Mouse (Mus musculus): ENCODE results near the gene Ckb. TPM values are rescaled to one million over a fixed set of nuclear protein-coding genes. Genes with fewer than 3 reads are reported as not detected.

The Ckb gene
- polyA plus RNA-seq, 1 experiment from 2014 or later = 266 TPM

GRCm38 (mm10) chr12:111648061-111648645 is 24.0 kb downstream of the Ckb start:
- H3K9me3 ChIP-seq (ENCODE audit: control insufficient read depth, low read length) = peaks cover under 1% of the 10 kb centered on the region; the same call in 1 of the 2 replicates
- WGBS = 55% methylated on average over 6 of the region's 6 CpGs
- ATAC-seq (ENCODE audit: insufficient number of reproducible peaks, insufficient read depth, low FRiP score, low read depth) = no peak
- no peak overlapping the region for H3K4me2 ChIP-seq (ENCODE audit: low read length)
- no peak overlapping the region for H3K9ac ChIP-seq (ENCODE audit: low read length)
- peaks cover 95% of the 10 kb centered on the region for H3K36me3 ChIP-seq (ENCODE audit: control insufficient read depth, insufficient read depth, low read length)
- no peaks in the 10 kb centered on the region for H3K27me3 ChIP-seq (ENCODE audit: control insufficient read depth, insufficient read depth, low read length)
- H3K4me1 ChIP-seq (ENCODE audit: control insufficient read depth in 2 of 2, insufficient read depth in 2 of 2, low read length in 2 of 2) = no peaks in the 10 kb centered on the region
- no peak overlapping the region for H3K27ac ChIP-seq (replicated peaks in 1 of 2; ENCODE audit: control insufficient read depth in 1 of 2, insufficient read depth in 1 of 2, low read depth in 2 of 2, low read length in 2 of 2)
- H3K4me3 ChIP-seq (ENCODE audit: control insufficient read depth in 1 of 2, insufficient read depth in 1 of 2, low read depth in 1 of 2, low read length in 2 of 2) = no peak overlapping the region

Other genes with a start within 250 kb of the Ckb start
- gene Tnfaip2, start 229.9 kb downstream of the Ckb start, polyA plus RNA-seq (2014; fragmentation: Nextera tagmentation; extraction: Ambion mirVana) = 5.5 and 6.9 TPM in 2 replicates
- gene Gm266, start 186.5 kb downstream of the Ckb start, polyA plus RNA-seq (2014; fragmentation: Nextera tagmentation; extraction: Ambion mirVana) = 1.1 and 1.4 TPM in 2 replicates
- 364 and 377 TPM in 2 replicates for gene Eif5, start 134.3 kb downstream of the Ckb start, polyA plus RNA-seq (2014; fragmentation: Nextera tagmentation; extraction: Ambion mirVana)
- gene Mark3, start 97.8 kb downstream of the Ckb start, polyA plus RNA-seq (2014; fragmentation: Nextera tagmentation; extraction: Ambion mirVana) = 50.6 and 50.8 TPM in 2 replicates
- 3.1 and 5.5 TPM in 2 replicates for gene Trmt61a, start 5.8 kb upstream of the Ckb start, polyA plus RNA-seq (2014; fragmentation: Nextera tagmentation; extraction: Ambion mirVana)
- gene Bag5, start 40.9 kb upstream of the Ckb start, polyA plus RNA-seq (2014; fragmentation: Nextera tagmentation; extraction: Ambion mirVana) = 42.1 and 42.6 TPM in 2 replicates
- gene Apopt1, start 40.9 kb upstream of the Ckb start, polyA plus RNA-seq (2014; fragmentation: Nextera tagmentation; extraction: Ambion mirVana) = 49.7 and 51.0 TPM in 2 replicates
- gene Klc1, start 86.5 kb upstream of the Ckb start, polyA plus RNA-seq (2014; fragmentation: Nextera tagmentation; extraction: Ambion mirVana) = 98.9 and 118 TPM in 2 replicates
- gene Xrcc3, start 141.5 kb upstream of the Ckb start, polyA plus RNA-seq (2014; fragmentation: Nextera tagmentation; extraction: Ambion mirVana) = 5.7 and 7.0 TPM in 2 replicates
- gene Zfyve21, start 141.8 kb upstream of the Ckb start, polyA plus RNA-seq (2014; fragmentation: Nextera tagmentation; extraction: Ambion mirVana) = 88.3 and 89.3 TPM in 2 replicates
- 15.4 and 15.5 TPM in 2 replicates for gene Ppp1r13b, start 235.8 kb upstream of the Ckb start, polyA plus RNA-seq (2014; fragmentation: Nextera tagmentation; extraction: Ambion mirVana)

Measured in heart, embryonic 14.5 days (tissue).